Mouse (Mus musculus): ENCODE measurements at regions not wholly inside any gene's neighbourhood (a gene's known extent, or its start where the extent isn't known, plus 50 kb on each side); places are given as distances from the start of the nearest gene placed in this dataset.

- DNase-seq (ENCODE audit: extremely low spot score, low read depth, low spot score) = no peak
These were observed 857.9 kb upstream of the Nr2f1 start for GRCm38 (mm10) chr13:79057424-79057823.

GRCm38 (mm10) chr13:79054481-79054880 lies 854.9 kb upstream of the Nr2f1 start:
- DNase-seq (ENCODE audit: extremely low spot score, low read depth, low spot score) = no peak

- no peak for DNase-seq (ENCODE audit: extremely low spot score, low read depth, low spot score)
These were observed 853.9 kb upstream of the Nr2f1 start for GRCm38 (mm10) chr13:79053428-79053827.

- DNase-seq (ENCODE audit: extremely low spot score, low read depth, low spot score) = no peak
These were observed 847.7 kb upstream of the Nr2f1 start for GRCm38 (mm10) chr13:79047240-79047639.

GRCm38 (mm10) chr13:79044657-79045056 lies 845.1 kb upstream of the Nr2f1 start:
- no peak for DNase-seq (ENCODE audit: extremely low spot score, low read depth, low spot score)

- DNase-seq (ENCODE audit: extremely low spot score, low read depth, low spot score) = no peak
These were observed 838.3 kb upstream of the Nr2f1 start for GRCm38 (mm10) chr13:79037883-79038282.

GRCm38 (mm10) chr13:79035276-79035675 lies 835.7 kb upstream of the Nr2f1 start:
- no peak for DNase-seq (ENCODE audit: extremely low spot score, low read depth, low spot score)

GRCm38 (mm10) chr13:79029974-79030373 lies 830.4 kb upstream of the Nr2f1 start:
- DNase-seq (ENCODE audit: extremely low spot score, low read depth, low spot score) = peak; percentile 62

- no peak for DNase-seq (ENCODE audit: extremely low spot score, low read depth, low spot score)
These were observed 828.6 kb upstream of the Nr2f1 start for GRCm38 (mm10) chr13:79027877-79028760.

GRCm38 (mm10) chr13:79025645-79026044 lies 826.1 kb upstream of the Nr2f1 start:
- DNase-seq (ENCODE audit: extremely low spot score, low read depth, low spot score) = no peak

GRCm38 (mm10) chr13:79018051-79018450 lies 818.5 kb upstream of the Nr2f1 start:
- no peak for DNase-seq (ENCODE audit: extremely low spot score, low read depth, low spot score)

- DNase-seq (ENCODE audit: extremely low spot score, low read depth, low spot score) = no peak
These were observed 803.8 kb upstream of the Nr2f1 start for GRCm38 (mm10) chr13:79003313-79003712.

- DNase-seq (ENCODE audit: extremely low spot score, low read depth, low spot score) = no peak
These were observed 799.3 kb upstream of the Nr2f1 start for GRCm38 (mm10) chr13:78998855-78999254.

GRCm38 (mm10) chr13:78992326-78992725 lies 792.8 kb upstream of the Nr2f1 start:
- no peak for DNase-seq (ENCODE audit: extremely low spot score, low read depth, low spot score)

- no peak for DNase-seq (ENCODE audit: extremely low spot score, low read depth, low spot score)
These were observed 786.4 kb upstream of the Nr2f1 start for GRCm38 (mm10) chr13:78985921-78986320.

GRCm38 (mm10) chr13:78977224-78977780 lies 777.7 kb upstream of the Nr2f1 start:
- DNase-seq (ENCODE audit: extremely low spot score, low read depth, low spot score) = no peak

GRCm38 (mm10) chr13:78938351-78938741 lies 738.8 kb upstream of the Nr2f1 start:
- DNase-seq (ENCODE audit: extremely low spot score, low read depth, low spot score) = no peak

- DNase-seq (ENCODE audit: extremely low spot score, low read depth, low spot score) = no peak
These were observed 738.1 kb upstream of the Nr2f1 start for GRCm38 (mm10) chr13:78937389-78938350.

- DNase-seq (ENCODE audit: extremely low spot score, low read depth, low spot score) = no peak
These were observed 736.6 kb upstream of the Nr2f1 start for GRCm38 (mm10) chr13:78935990-78936650.

- DNase-seq (ENCODE audit: extremely low spot score, low read depth, low spot score) = no peak
These were observed 728.8 kb upstream of the Nr2f1 start for GRCm38 (mm10) chr13:78928347-78928746.

- no peak for DNase-seq (ENCODE audit: extremely low spot score, low read depth, low spot score)
These were observed 721.2 kb upstream of the Nr2f1 start for GRCm38 (mm10) chr13:78920802-78921201.

Data from hindlimb bud, embryonic 11.5 days (tissue).